Mouse (Mus musculus): Measurements from ENCODE around the gene Tomm40l. TPM values are rescaled to one million over a fixed set of nuclear protein-coding genes. Genes with fewer than 3 reads are reported as not detected.
"Not testable (repeated sequence)": the region's sequence is repeated elsewhere in the genome, so short reads cannot be mapped to it uniquely, and the experiment has no call there.

Tomm40l gene
- polyA plus RNA-seq, 1 experiment from 2014 or later, result 13.6 TPM

GRCm38 (mm10) chr1:171241952-171242351 lies 19.6 kb upstream of the Tomm40l start:
- H3K4me3 ChIP-seq (ENCODE audit: inconsistent target); H3K27ac ChIP-seq: not testable (repeated sequence)
- 93% methylated on average over 9 of the region's 12 CpGs for WGBS (ENCODE audit: missing documents)
- H3K79me2 ChIP-seq (ENCODE audit: inconsistent target), result peaks cover 94% of the 10 kb centered on the region
- H3K36me3 ChIP-seq (ENCODE audit: inconsistent target), result peaks cover 78% of the 10 kb centered on the region

- WGBS (ENCODE audit: missing documents), result 94% methylated on average over 8 of the region's 10 CpGs
- Histone ChIP-seq H3K79me2 (ENCODE audit: inconsistent target) (peaks cover 95% of the 10 kb centered on the region), H3K27ac (no peak overlapping the region), H3K4me3 (ENCODE audit: inconsistent target) (no peak overlapping the region), H3K36me3 (ENCODE audit: inconsistent target) (peaks cover 85% of the 10 kb centered on the region)
Observed at GRCm38 (mm10) chr1:171240911-171241310, 18.6 kb upstream of the Tomm40l start.

- Histone ChIP-seq H3K36me3 (ENCODE audit: inconsistent target) (peaks cover 82% of the 10 kb centered on the region), H3K79me2 (ENCODE audit: inconsistent target) (peaks cover 95% of the 10 kb centered on the region), H3K27ac (no peak overlapping the region), H3K4me3 (ENCODE audit: inconsistent target) (no peak overlapping the region)
- 93% methylated on average over 15 of the region's 15 CpGs for WGBS (ENCODE audit: missing documents)
Observed at GRCm38 (mm10) chr1:171239992-171240744, 17.9 kb upstream of the Tomm40l start.

DNA sequence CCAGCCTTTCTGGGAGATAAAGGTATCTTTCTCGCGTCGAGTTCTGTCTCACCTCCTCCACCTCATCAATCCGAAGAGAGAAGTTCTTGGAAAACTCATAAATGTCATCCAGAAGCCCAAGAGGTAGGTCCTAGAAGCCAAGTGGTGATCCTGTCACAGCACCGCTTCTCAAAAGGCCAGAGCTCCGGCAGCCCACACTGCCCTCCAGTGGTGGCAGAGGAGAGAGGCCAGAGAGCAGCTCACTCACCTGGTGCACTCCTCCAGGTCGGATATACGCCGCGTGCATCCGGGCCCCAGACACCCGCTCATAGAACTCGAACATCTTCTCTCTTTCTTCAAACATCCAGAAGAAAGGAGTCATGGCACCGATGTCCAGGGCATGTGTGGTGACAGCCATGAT lies 16.1 kb upstream of the Tomm40l start:
- Histone ChIP-seq H3K27ac (no peak overlapping the region), H3K79me2 (ENCODE audit: inconsistent target) (peaks cover 86% of the 10 kb centered on the region), H3K4me3 (ENCODE audit: inconsistent target) (no peak overlapping the region), H3K36me3 (ENCODE audit: inconsistent target) (peaks cover 69% of the 10 kb centered on the region)
- 82% methylated on average over 14 of the region's 14 CpGs for WGBS (ENCODE audit: missing documents)

DNA sequence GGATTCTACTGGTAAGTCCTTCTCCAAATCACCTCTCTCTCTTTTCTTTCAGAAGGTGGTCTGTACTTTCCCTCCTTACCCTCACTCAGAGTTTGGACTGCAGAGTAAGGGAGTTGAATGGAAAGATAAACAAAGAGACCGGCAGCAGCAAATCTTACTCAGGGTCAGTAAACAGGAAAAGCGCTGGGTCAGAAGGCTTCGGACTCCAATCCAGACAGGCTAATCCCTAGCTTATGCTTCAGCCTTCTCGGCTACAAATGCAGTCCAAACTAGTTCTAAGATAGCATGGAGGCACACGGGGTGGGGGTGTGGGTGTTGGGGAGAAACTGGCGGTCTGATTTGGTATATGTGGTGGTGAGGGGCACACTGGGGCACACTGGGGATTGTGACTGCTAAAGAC lies 15.1 kb upstream of the Tomm40l start:
- peaks cover 86% of the 10 kb centered on the region for H3K79me2 ChIP-seq (ENCODE audit: inconsistent target)
- H3K36me3 ChIP-seq (ENCODE audit: inconsistent target), result peaks cover 60% of the 10 kb centered on the region
- no peak overlapping the region for H3K27ac ChIP-seq
- 90% methylated on average over 5 of the region's 6 CpGs for WGBS (ENCODE audit: missing documents)
- H3K4me3 ChIP-seq (ENCODE audit: inconsistent target), result no peak overlapping the region

DNA sequence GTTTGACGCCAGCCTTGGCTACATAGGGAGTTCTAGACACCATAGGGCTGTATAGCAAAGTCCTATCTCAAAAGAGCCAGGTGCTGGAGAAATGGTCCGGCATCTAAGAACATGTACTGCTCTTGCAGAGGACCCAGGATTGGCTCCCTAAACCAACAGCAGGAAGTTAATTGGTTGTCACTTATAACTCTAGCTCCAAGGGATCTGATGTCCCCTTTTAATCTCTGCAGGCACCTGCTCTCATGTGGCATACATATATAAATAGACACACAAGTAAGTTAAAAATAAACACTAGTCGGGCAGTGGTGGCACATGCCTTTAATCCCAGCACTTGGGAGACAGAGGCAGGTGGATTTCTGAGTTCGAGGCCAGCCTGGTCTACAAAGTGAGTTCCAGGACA lies 13.5 kb upstream of the Tomm40l start:
- Histone ChIP-seq H3K4me3 (ENCODE audit: inconsistent target) (no peak overlapping the region), H3K27ac (peak overlapping the region; percentile 99), H3K79me2 (ENCODE audit: inconsistent target) (peaks cover 86% of the 10 kb centered on the region), H3K36me3 (ENCODE audit: inconsistent target) (peaks cover 47% of the 10 kb centered on the region)
- WGBS (ENCODE audit: missing documents), result 81% methylated on average over 3 of the region's 4 CpGs

DNA sequence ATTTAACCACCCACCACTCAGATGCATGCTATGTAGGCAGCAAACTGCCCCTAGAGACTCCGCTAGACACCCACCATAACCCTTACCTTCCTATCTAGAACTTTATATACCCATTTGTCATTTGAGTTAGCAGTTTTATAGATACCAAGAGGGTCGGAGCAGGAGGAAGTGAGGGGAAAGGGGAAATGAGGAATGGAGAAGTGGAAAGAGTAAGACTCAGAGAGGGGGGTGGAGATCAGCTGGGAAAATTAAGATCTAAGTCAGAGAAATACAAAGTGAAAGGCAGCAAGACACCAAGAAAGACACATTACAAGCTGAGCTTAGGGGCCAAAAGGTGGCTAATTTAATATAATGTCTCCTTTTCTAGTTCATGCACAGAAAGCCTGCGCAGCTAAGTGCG lies 12.2 kb upstream of the Tomm40l start:
- peak overlapping the region; percentile 99; the same call in 1 of the 2 replicates for H3K4me3 ChIP-seq (ENCODE audit: inconsistent target)
- WGBS (ENCODE audit: missing documents), result 54% methylated on average over 4 of the region's 4 CpGs

DNA sequence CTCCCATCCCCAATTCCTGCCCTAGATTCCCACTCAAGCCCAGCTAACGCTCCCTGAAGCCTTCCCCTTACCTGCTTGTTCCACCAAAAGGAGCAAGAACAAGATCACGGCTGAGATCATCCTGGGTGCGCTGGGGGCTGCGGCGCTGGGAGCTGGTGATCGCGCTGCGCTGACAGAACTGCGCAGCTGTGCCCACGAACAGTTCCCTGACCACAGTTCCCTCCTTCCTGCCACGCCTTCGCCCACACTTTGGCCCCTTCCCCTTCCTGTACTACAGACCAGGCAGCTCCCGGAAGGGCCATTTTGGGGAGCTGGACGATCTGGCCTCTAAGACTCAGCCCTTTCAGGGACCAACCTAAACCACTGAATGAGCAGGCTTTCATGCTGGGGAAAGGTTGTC lies 11.8 kb upstream of the Tomm40l start, which contains the start of gene Fcer1g:
Gene Fcer1g (minus strand): TSS at position 240 of the 400 bp plus-strand sequence.
- Histone ChIP-seq H3K79me2 (ENCODE audit: inconsistent target) (peaks cover 88% of the 10 kb centered on the region), H3K36me3 (ENCODE audit: inconsistent target) (peaks cover 47% of the 10 kb centered on the region), H3K27ac (peak within 1 kb of the TSS; percentile 99), H3K4me3 (ENCODE audit: inconsistent target) (peak within 1 kb of the TSS; percentile 99)
- WGBS (ENCODE audit: missing documents), result 4% methylated on average over 14 of the region's 14 CpGs

More for the DNA sequence above, 12.2 kb upstream of the Tomm40l start:
- H3K36me3 ChIP-seq (ENCODE audit: inconsistent target), result peaks cover 47% of the 10 kb centered on the region
- peaks cover 86% of the 10 kb centered on the region for H3K79me2 ChIP-seq (ENCODE audit: inconsistent target)
- H3K27ac ChIP-seq, result peak overlapping the region; percentile 99

- Histone ChIP-seq H3K79me2 (ENCODE audit: inconsistent target) (peaks cover 90% of the 10 kb centered on the region), H3K27ac (peak overlapping the region; percentile 99), H3K4me3 (ENCODE audit: inconsistent target) (peak overlapping the region; percentile 99), H3K36me3 (ENCODE audit: inconsistent target) (peaks cover 39% of the 10 kb centered on the region)
- 21% methylated on average over 12 of the region's 12 CpGs for WGBS (ENCODE audit: missing documents)
Observed at GRCm38 (mm10) chr1:171232800-171233730, 10.8 kb upstream of the Tomm40l start.

DNA sequence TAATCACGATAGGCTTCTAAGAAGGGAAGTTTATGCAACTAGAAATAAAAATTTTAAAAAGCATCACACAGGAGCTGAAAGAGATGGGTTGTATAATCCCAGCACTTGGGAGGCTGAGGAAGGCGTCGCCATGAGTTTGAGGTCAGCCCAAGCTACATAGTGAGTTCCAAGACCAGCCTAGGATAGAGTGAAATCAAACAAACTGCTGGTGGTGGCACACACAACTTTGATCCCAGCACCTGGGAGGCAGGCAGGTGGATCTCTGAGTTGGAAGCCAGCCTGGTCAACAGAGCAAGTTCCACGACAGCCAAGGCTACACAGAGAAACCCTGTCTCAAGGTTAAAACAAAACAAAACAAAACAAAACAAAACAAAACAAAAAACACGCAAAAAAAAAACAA lies 10.0 kb upstream of the Tomm40l start:
- Histone ChIP-seq H3K27ac (peak overlapping the region; percentile 99), H3K4me3 (ENCODE audit: inconsistent target) (peak overlapping the region; percentile 99), H3K36me3 (ENCODE audit: inconsistent target) (peaks cover 32% of the 10 kb centered on the region), H3K79me2 (ENCODE audit: inconsistent target) (peaks cover 90% of the 10 kb centered on the region)
- WGBS (ENCODE audit: missing documents), result 32% methylated on average over 5 of the region's 5 CpGs

GRCm38 (mm10) chr1:171231844-171232243 lies 9.5 kb upstream of the Tomm40l start:
- H3K27ac ChIP-seq, result peak overlapping the region; percentile 99

GRCm38 (mm10) chr1:171230215-171230614 lies 7.9 kb upstream of the Tomm40l start:
- Histone ChIP-seq H3K27ac (peak overlapping the region; percentile 99; the same call in 1 of the 2 replicates), H3K4me3 (ENCODE audit: inconsistent target) (no peak overlapping the region), H3K36me3 (ENCODE audit: inconsistent target) (peaks cover 21% of the 10 kb centered on the region; the same call in 1 of the 2 replicates), H3K79me2 (ENCODE audit: inconsistent target) (peaks cover 68% of the 10 kb centered on the region)
- WGBS (ENCODE audit: missing documents), result 97% methylated on average over 3 of the region's 3 CpGs

More at GRCm38 (mm10) chr1:171231844-171232243, 9.5 kb upstream of the Tomm40l start:
- Histone ChIP-seq H3K79me2 (ENCODE audit: inconsistent target) (peaks cover 85% of the 10 kb centered on the region), H3K4me3 (ENCODE audit: inconsistent target) (peak overlapping the region; percentile 99), H3K36me3 (ENCODE audit: inconsistent target) (peaks cover 27% of the 10 kb centered on the region; the same call in 1 of the 2 replicates)
- WGBS (ENCODE audit: missing documents), result 5% methylated on average over 4 of the region's 4 CpGs

- Histone ChIP-seq H3K36me3 (ENCODE audit: inconsistent target) (peaks cover 21% of the 10 kb centered on the region; the same call in 1 of the 2 replicates), H3K4me3 (ENCODE audit: inconsistent target) (no peak overlapping the region), H3K79me2 (ENCODE audit: inconsistent target) (peaks cover 67% of the 10 kb centered on the region), H3K27ac (0 out of 2 replicates have a peak overlapping the region, but pooled peaks have one; percentile 99)
- WGBS (ENCODE audit: missing documents), result 97% methylated on average over 6 of the region's 6 CpGs
Observed at GRCm38 (mm10) chr1:171229750-171230149, 7.4 kb upstream of the Tomm40l start.

- WGBS (ENCODE audit: missing documents), result 85% methylated on average over 1 of the region's 1 CpGs
- Histone ChIP-seq H3K36me3 (ENCODE audit: inconsistent target) (peaks cover 21% of the 10 kb centered on the region; the same call in 1 of the 2 replicates), H3K4me3 (ENCODE audit: inconsistent target) (no peak overlapping the region), H3K27ac (no peak overlapping the region), H3K79me2 (ENCODE audit: inconsistent target) (peaks cover 55% of the 10 kb centered on the region)
Observed at GRCm38 (mm10) chr1:171227879-171228278, 5.6 kb upstream of the Tomm40l start.

All from macrophage (primary cell).